Mouse (Mus musculus): ENCODE measurements around the gene Coa5.

DNA sequence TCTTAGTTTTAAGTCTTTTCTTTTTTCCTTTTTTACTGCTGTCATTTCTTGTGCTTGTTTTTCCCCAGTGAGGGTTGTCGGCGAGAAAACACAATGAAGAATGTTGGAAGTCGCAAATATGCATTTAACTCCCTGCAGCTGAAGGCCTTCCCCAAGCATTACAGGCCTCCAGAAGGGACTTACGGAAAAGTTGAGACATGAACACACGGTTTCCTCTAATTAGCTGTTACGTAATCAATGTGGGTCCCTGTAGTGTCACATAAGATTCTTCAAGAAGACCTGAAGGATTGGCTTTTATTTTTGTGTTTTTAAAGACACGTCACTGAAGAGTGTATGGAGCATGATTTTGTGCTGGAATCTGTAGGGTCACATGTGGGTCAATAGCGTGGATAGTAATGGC, 21.8 kb downstream of the Coa5 start:
- TF ChIP-seq POLR2A (IDR thresholded peaks at IDR 0.05; ENCODE audit: low read depth, low read length) (no peak), CTCF (IDR thresholded peaks at IDR 0.05; ENCODE audit: extremely low read depth, insufficient read length, insufficient replicate concordance, low read depth, low read length) (no peak)

All from small intestine, adult 2 months (tissue).